Mouse (Mus musculus): Measurements from ENCODE around the gene Prkag1. TPM values are rescaled to one million over a fixed set of nuclear protein-coding genes. Genes with fewer than 3 reads are reported as not detected.

Gene Prkag1
- polyA plus RNA-seq, 1 experiment from 2014 or later = 128 TPM

DNA sequence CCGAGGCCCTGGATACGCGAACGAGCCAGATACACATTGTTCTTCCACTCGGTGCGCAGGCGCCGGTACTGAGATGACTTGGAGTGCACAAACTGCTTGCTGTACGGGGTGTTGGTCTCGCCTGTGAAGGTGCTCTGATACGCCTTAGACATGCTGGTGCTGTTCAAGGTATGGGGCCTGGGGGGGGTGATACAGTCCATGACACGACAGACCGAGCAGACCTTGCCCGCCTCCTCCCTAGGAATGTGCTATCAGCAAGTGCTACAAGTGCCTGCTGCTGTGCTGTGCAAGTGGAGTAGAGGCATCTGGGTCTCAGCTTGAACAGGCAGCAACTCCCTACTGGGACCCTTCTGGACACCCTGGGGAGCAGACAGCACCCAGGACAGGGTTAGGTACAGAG, 4.0 kb upstream of the Prkag1 start:
- Histone ChIP-seq H3K9ac (ENCODE audit: low read depth, low read length) (no peak overlapping the region), H3K4me1 (replicated peaks; ENCODE audit: control insufficient read depth, insufficient read depth, low read length) (peaks cover 30% of the 10 kb centered on the region), H3K27ac (ENCODE audit: low read depth, low read length) (no peak overlapping the region)

DNA sequence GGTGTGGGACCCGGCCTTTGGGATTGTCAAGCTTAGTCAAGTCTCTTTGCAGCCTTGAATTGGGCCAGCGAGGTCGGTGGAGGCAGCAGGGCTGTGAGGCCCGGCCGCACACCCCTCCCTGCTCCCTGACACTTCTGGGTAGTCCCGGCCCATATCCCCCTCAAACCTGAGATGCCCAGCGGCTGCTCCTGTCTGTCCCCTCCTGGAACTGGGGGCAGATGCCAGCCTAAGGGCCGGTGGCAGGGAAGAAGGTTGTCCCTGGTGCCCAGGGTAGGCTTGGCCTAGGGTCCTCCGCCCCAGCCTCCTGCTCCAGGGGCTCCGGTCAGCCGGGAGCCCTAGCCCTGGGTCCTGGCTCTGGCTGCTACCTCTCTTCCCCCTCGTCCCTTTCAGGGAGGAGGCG, 2.7 kb upstream of the Prkag1 start:
- H3K9me3 ChIP-seq (ENCODE audit: control insufficient read depth, low read length) = no peaks in the 10 kb centered on the region
- H3K9ac ChIP-seq (ENCODE audit: low read depth, low read length) = no peak overlapping the region
- H3K4me1 ChIP-seq (replicated peaks; ENCODE audit: control insufficient read depth, insufficient read depth, low read length) = peaks cover 40% of the 10 kb centered on the region
- H3K27me3 ChIP-seq (replicated peaks; ENCODE audit: control insufficient read depth, insufficient read depth, low read length) = no peaks in the 10 kb centered on the region
- WGBS = 87% methylated on average over 13 of the region's 13 CpGs
- ATAC-seq (replicated peaks; ENCODE audit: low FRiP score) = no peak
- H3K4me2 ChIP-seq = no peak overlapping the region
- H3K4me3 ChIP-seq (ENCODE audit: low read depth, low read length) = no peak overlapping the region
- no peak overlapping the region for H3K27ac ChIP-seq (ENCODE audit: low read depth, low read length)
- no peak for DNase-seq (ENCODE audit: low spot score)
- H3K36me3 ChIP-seq (ENCODE audit: control insufficient read depth, insufficient read depth, low read length) = peaks cover 39% of the 10 kb centered on the region

More for the DNA sequence above, 4.0 kb upstream of the Prkag1 start:
- DNase-seq (ENCODE audit: low spot score) (no peak), ATAC-seq (replicated peaks; ENCODE audit: low FRiP score) (no peak)
- Histone ChIP-seq H3K27me3 (replicated peaks; ENCODE audit: control insufficient read depth, insufficient read depth, low read length) (no peaks in the 10 kb centered on the region), H3K4me2 (no peak overlapping the region), H3K4me3 (ENCODE audit: low read depth, low read length) (no peak overlapping the region), H3K9me3 (ENCODE audit: control insufficient read depth, low read length) (no peaks in the 10 kb centered on the region), H3K36me3 (ENCODE audit: control insufficient read depth, insufficient read depth, low read length) (peaks cover 51% of the 10 kb centered on the region)
- 87% methylated on average over 14 of the region's 14 CpGs for WGBS

DNA sequence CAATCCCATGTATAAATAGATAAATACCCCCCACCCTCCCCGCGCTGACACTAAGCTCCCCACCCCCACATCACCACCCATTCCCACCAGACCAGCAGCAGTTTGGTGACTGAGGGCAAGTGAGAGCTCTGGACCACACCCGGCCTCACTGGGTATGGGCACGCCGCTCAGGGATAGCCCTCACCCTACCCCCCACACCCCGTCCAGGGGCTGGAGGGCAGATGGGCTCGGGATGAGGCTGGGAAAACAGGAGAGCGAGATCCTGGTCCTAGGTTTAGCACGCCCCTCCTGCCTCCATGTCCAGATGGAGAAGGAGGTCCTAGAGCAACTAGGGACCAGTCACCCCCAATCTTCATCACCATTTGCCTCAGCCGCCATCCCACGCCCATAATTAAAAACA, 2.0 kb upstream of the Prkag1 start:
- peak overlapping the region; percentile 71 for H3K4me2 ChIP-seq
- H3K27me3 ChIP-seq (replicated peaks; ENCODE audit: control insufficient read depth, insufficient read depth, low read length) = no peaks in the 10 kb centered on the region
- DNase-seq (ENCODE audit: low spot score) = no peak
- peaks cover 32% of the 10 kb centered on the region for H3K36me3 ChIP-seq (ENCODE audit: control insufficient read depth, insufficient read depth, low read length)
- H3K9me3 ChIP-seq (ENCODE audit: control insufficient read depth, low read length) = no peaks in the 10 kb centered on the region
- peak overlapping the region; percentile 51 for H3K27ac ChIP-seq (ENCODE audit: low read depth, low read length)
- H3K9ac ChIP-seq (ENCODE audit: low read depth, low read length) = peak overlapping the region; percentile 8; the same call in 1 of the 2 replicates
- H3K4me3 ChIP-seq (ENCODE audit: low read depth, low read length) = no peak overlapping the region
- ATAC-seq (replicated peaks; ENCODE audit: low FRiP score) = no peak
- 66% methylated on average over 11 of the region's 11 CpGs for WGBS
- peaks cover 46% of the 10 kb centered on the region for H3K4me1 ChIP-seq (replicated peaks; ENCODE audit: control insufficient read depth, insufficient read depth, low read length)

DNA sequence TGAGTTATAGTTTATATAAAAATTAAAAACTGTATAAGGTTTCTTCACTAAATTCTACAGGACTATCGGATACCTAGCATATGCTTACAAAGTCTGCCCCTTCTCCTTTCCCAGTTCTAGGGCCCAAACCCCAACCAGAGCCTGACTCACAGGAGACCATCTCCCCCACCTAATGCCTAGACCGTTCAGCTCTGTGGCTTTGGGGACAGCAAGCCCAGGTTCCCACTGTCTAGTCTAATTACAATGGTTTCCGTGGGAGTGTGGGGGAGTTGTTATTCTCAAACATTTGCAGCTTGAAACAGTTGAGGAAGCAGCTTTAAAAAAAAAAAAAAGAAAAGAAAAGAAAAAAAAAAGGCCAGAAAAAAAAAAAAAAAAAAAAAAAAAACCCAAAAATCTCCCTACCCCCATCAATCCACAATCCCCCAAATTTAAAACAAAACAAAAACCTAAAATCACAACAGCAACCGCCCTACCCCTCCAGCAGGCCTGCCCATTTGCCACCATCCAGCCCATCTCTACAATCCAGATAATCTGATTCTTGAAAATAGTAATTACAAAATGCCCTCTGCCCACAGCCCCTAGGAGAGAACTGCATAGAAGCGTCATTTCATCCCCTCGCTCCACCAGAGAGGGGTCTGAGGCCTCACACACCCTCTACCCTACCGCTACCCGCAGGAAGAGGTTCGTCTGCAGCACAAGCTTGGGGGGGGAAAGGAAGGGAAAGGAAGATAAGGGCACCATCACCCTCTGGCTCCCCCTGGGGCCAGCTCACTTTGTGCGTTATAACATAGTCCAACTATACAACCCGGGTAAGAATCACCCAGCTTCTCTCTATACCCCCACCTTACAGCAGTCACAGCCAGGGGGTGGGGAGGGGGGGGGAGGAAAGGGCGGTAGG, 1.1 kb upstream of the Prkag1 start:
- peak overlapping the region; percentile 72; the same call in 1 of the 2 replicates for H3K4me3 ChIP-seq (ENCODE audit: low read depth, low read length)
- peak overlapping the region; percentile 96 for H3K27ac ChIP-seq (ENCODE audit: low read depth, low read length)
- DNase-seq (ENCODE audit: low spot score) (peak; percentile 59), ATAC-seq (replicated peaks; ENCODE audit: low FRiP score) (peak; percentile 51)
- peaks cover 50% of the 10 kb centered on the region for H3K4me1 ChIP-seq (replicated peaks; ENCODE audit: control insufficient read depth, insufficient read depth, low read length)
- H3K9ac ChIP-seq (ENCODE audit: low read depth, low read length) = no peak overlapping the region; the same call in 1 of the 2 replicates
- no peaks in the 10 kb centered on the region for H3K9me3 ChIP-seq (ENCODE audit: control insufficient read depth, low read length)
- H3K4me2 ChIP-seq = peak overlapping the region; percentile 71
- H3K36me3 ChIP-seq (ENCODE audit: control insufficient read depth, insufficient read depth, low read length) = peaks cover 29% of the 10 kb centered on the region
- 32% methylated on average over 12 of the region's 12 CpGs for WGBS
- no peaks in the 10 kb centered on the region for H3K27me3 ChIP-seq (replicated peaks; ENCODE audit: control insufficient read depth, insufficient read depth, low read length)

DNA sequence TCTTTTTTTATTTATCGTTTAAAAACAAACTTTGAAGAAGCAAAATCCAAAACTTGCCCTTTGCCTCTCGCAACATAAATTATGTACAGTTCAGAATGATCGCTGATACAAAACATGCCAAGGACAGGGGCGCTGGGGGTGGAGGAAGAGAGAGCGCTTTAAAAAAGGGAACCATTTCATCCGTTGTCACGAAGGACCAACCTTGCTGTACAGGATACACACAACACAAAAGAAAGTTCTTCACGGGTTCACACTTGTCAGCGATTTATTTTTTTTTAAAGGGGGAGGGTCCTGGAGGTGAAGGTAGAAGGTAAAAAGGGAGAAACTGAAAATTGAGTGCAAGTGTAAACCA, 339 bp upstream of the Prkag1 start:
- no peak for DNase-seq (ENCODE audit: low spot score)
- H3K4me2 ChIP-seq = peak overlapping the region; percentile 71
- peaks cover 50% of the 10 kb centered on the region for H3K4me1 ChIP-seq (replicated peaks; ENCODE audit: control insufficient read depth, insufficient read depth, low read length)
- peak overlapping the region; percentile 87 for H3K9ac ChIP-seq (ENCODE audit: low read depth, low read length)
- H3K9me3 ChIP-seq (ENCODE audit: control insufficient read depth, low read length) = no peaks in the 10 kb centered on the region
- H3K36me3 ChIP-seq (ENCODE audit: control insufficient read depth, insufficient read depth, low read length) = peaks cover 25% of the 10 kb centered on the region
- H3K27me3 ChIP-seq (replicated peaks; ENCODE audit: control insufficient read depth, insufficient read depth, low read length) = no peaks in the 10 kb centered on the region
- peak overlapping the region; percentile 96 for H3K27ac ChIP-seq (ENCODE audit: low read depth, low read length)
- no peak for ATAC-seq (replicated peaks; ENCODE audit: low FRiP score)
- 6% methylated on average over 9 of the region's 9 CpGs for WGBS
- peak overlapping the region; percentile 72 for H3K4me3 ChIP-seq (ENCODE audit: low read depth, low read length)

DNA sequence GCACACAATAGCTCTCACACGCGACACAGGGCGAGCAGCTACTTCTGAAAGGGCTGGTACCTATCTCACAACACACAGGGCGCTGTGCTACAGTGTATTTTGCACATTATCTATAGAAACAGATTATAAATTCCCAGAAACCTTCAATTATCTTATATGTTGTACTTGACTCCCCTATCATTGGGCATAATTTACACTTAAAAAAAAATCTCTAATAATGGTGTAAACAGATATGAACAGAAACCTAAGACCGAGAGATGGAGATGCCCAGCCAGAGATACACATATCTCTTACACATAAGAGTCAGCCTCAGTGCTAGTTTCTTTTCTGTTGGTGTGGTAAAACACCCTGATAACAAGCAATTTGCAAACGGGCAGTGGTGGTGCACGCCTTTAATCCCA, 3.7 kb downstream of the Prkag1 start:
- Histone ChIP-seq H3K4me3 (ENCODE audit: low read depth, low read length) (peak overlapping the region; percentile 5; the same call in 1 of the 2 replicates), H3K4me1 (replicated peaks; ENCODE audit: control insufficient read depth, insufficient read depth, low read length) (peaks cover 40% of the 10 kb centered on the region), H3K9me3 (ENCODE audit: control insufficient read depth, low read length) (no peaks in the 10 kb centered on the region), H3K36me3 (ENCODE audit: control insufficient read depth, insufficient read depth, low read length) (peaks cover 18% of the 10 kb centered on the region), H3K27ac (ENCODE audit: low read depth, low read length) (peak overlapping the region; percentile 82), H3K27me3 (replicated peaks; ENCODE audit: control insufficient read depth, insufficient read depth, low read length) (no peaks in the 10 kb centered on the region), H3K4me2 (peak overlapping the region; percentile 58), H3K9ac (ENCODE audit: low read depth, low read length) (no peak overlapping the region)
- DNase-seq (ENCODE audit: low spot score) (no peak), ATAC-seq (replicated peaks; ENCODE audit: low FRiP score) (peak; percentile 79)
- WGBS = 55% methylated on average over 7 of the region's 7 CpGs

DNA sequence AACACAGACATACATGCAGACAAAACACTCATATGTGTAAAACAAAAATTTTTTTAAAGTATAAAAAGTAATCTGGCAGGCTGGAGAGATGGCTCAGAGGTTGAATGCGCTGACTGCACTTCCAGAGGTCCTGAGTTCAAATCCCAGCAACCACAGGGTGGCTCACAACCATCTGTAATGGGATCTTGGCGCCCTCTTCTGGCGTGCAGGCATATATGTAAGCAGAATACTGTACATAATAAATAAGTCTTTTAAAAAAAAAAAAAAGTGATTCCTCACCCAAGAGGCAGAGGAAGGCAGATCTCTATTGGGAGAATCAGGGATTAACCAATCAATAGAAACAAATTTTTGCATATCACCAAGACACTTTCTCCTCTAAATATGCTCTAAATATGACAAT, 7.9 kb downstream of the Prkag1 start:
- ATAC-seq (replicated peaks; ENCODE audit: low FRiP score) = no peak
- Histone ChIP-seq H3K27ac (ENCODE audit: low read depth, low read length) (no peak overlapping the region), H3K36me3 (ENCODE audit: control insufficient read depth, insufficient read depth, low read length) (peaks cover 27% of the 10 kb centered on the region)

DNA sequence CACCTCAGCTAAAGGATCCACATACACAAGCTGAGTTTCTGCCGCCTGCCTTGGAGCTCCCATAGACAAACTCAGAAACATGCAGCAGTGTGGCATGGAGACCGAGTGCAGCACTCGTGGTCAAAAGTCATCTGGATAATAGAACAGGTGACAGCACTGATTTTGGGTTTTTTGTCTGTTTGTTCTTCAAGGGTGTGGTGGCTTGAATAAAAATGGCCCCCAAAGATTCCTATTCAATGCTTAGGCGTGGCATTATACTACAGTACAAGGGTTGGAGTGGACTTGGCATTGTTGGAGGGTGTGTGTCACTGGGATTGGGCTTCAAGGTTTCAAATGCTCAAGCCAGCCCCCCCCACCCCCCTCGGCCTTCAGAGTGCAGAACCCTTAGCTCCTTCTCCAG, 9.2 kb downstream of the Prkag1 start:
- Histone ChIP-seq H3K27ac (ENCODE audit: low read depth, low read length) (no peak overlapping the region), H3K9me3 (ENCODE audit: control insufficient read depth, low read length) (no peaks in the 10 kb centered on the region), H3K36me3 (ENCODE audit: control insufficient read depth, insufficient read depth, low read length) (peaks cover 27% of the 10 kb centered on the region), H3K27me3 (replicated peaks; ENCODE audit: control insufficient read depth, insufficient read depth, low read length) (no peaks in the 10 kb centered on the region), H3K9ac (ENCODE audit: low read depth, low read length) (no peak overlapping the region), H3K4me1 (replicated peaks; ENCODE audit: control insufficient read depth, insufficient read depth, low read length) (peaks cover 9% of the 10 kb centered on the region), H3K4me2 (no peak overlapping the region), H3K4me3 (ENCODE audit: low read depth, low read length) (no peak overlapping the region)
- no peak for DNase-seq (ENCODE audit: low spot score)
- no peak for ATAC-seq (replicated peaks; ENCODE audit: low FRiP score)
- WGBS = 83% methylated on average over 5 of the region's 5 CpGs

More for the DNA sequence above, 7.9 kb downstream of the Prkag1 start:
- H3K9ac ChIP-seq (ENCODE audit: low read depth, low read length) = no peak overlapping the region
- H3K4me2 ChIP-seq = no peak overlapping the region
- no peak for DNase-seq (ENCODE audit: low spot score)
- peaks cover 20% of the 10 kb centered on the region for H3K4me1 ChIP-seq (replicated peaks; ENCODE audit: control insufficient read depth, insufficient read depth, low read length)
- H3K4me3 ChIP-seq (ENCODE audit: low read depth, low read length) = no peak overlapping the region
- H3K27me3 ChIP-seq (replicated peaks; ENCODE audit: control insufficient read depth, insufficient read depth, low read length) = no peaks in the 10 kb centered on the region
- WGBS = 67% methylated on average over 3 of the region's 3 CpGs
- no peaks in the 10 kb centered on the region for H3K9me3 ChIP-seq (ENCODE audit: control insufficient read depth, low read length)

DNA sequence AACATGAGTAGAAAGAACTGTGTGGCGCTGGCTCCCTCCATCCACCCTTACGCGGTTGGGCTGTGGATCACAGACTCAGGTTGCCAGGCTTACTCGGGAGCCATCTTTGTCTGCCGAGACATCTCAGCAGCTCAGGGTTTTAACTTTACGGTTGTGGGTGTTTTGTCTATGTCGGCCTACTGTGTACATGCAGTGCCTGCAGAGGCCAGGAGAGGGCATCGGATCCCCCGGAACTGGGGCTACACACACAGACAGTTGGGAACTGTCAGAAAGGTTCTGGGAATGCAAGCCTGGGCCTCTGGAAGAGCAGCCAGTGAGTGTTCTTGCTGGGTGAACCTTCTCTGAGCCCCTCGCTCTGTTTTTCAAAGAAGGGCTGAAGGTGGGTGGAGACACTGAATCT, 9.9 kb downstream of the Prkag1 start:
- H3K9ac ChIP-seq (ENCODE audit: low read depth, low read length) = no peak overlapping the region
- no peaks in the 10 kb centered on the region for H3K9me3 ChIP-seq (ENCODE audit: control insufficient read depth, low read length)
- H3K4me2 ChIP-seq = no peak overlapping the region
- H3K4me1 ChIP-seq (replicated peaks; ENCODE audit: control insufficient read depth, insufficient read depth, low read length) = peaks cover 2% of the 10 kb centered on the region
- ATAC-seq (replicated peaks; ENCODE audit: low FRiP score) = no peak
- H3K4me3 ChIP-seq (ENCODE audit: low read depth, low read length) = no peak overlapping the region
- no peaks in the 10 kb centered on the region for H3K27me3 ChIP-seq (replicated peaks; ENCODE audit: control insufficient read depth, insufficient read depth, low read length)
- 53% methylated on average over 10 of the region's 10 CpGs for WGBS
- no peak for DNase-seq (ENCODE audit: low spot score)
- H3K36me3 ChIP-seq (ENCODE audit: control insufficient read depth, insufficient read depth, low read length) = peaks cover 31% of the 10 kb centered on the region
- H3K27ac ChIP-seq (ENCODE audit: low read depth, low read length) = no peak overlapping the region

Data from liver, embryonic 11.5 days (tissue).